Mouse (Mus musculus): ENCODE measurements around the gene Rwdd4a.

Gene Rwdd4a

GRCm38 (mm10) chr8:47590400-47590799 is 56.9 kb downstream of the Rwdd4a start:
- no peak for DNase-seq

DNA sequence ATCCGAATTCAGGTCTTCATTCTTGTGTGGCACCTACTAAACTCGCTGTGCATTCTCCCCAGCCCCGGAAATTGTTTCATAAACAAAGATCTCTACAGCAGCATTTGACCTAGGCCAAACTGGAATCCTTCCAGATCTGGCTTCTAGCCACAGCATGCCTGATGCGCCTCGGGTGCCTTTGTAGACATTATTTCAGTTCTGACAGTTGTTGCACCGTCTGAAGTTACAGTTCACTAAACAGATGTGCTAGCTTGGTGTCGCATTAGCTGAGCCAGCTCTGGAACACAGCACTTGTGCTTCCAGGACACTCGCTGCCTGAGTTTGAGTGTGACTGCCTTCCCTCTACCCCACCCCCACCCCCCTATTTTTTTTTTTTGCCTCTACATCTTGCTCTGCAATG is 67.2 kb downstream of the Rwdd4a start:
- no peak for DNase-seq
